Mouse (Mus musculus) stomach, postnatal 0 days (tissue): ENCODE measurements around the gene Tfap4.

Source experiments
- CTCF ChIP-seq: IDR thresholded peaks from 2 replicates; pipeline ENCODE4 v1.5.1; 2016; ENCODE audit warnings: antibody characterized with exemption, low read depth, mild to moderate bottlenecking, moderate library complexity
- EP300 ChIP-seq: optimal IDR thresholded peaks from 2 replicates; pipeline ENCODE3; 2016; ENCODE audit warnings: antibody characterized with exemption

- TF ChIP-seq CTCF, result no peak
- TF ChIP-seq EP300, result no peak
Measured at GRCm38 (mm10) chr16:4512661-4513438, 46.8 kb downstream of the Tfap4 start.
